Mouse (Mus musculus): ENCODE results near the gene Sult3a1.
"Not testable (repeated sequence)": the region's sequence is repeated elsewhere in the genome, so short reads cannot be mapped to it uniquely, and the experiment has no call there.

Gene Sult3a1

DNA sequence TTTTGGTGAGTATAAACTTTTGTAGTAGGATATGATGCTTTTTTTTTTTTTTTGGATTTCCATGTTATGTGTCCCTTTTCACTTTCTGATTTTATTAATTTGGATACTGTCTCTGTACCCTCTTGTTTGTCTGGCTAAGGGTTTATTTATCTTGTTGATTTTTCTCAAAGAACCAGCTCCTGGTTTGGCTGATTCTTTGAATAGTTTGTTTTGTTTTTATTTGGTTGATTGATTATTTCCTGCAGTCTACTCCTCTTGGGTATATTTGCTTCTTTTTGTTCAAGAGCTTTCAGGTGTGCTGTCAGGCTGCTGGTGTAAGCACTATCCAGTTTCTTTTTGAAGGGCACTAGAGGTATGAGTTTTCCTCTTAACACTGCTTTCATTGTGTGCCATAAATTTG lies at the start of gene Sult3a1:
TSS of gene Sult3a1 (plus strand) at position 301 of the 400 bp plus-strand sequence.
- no peak for DNase-seq

DNA sequence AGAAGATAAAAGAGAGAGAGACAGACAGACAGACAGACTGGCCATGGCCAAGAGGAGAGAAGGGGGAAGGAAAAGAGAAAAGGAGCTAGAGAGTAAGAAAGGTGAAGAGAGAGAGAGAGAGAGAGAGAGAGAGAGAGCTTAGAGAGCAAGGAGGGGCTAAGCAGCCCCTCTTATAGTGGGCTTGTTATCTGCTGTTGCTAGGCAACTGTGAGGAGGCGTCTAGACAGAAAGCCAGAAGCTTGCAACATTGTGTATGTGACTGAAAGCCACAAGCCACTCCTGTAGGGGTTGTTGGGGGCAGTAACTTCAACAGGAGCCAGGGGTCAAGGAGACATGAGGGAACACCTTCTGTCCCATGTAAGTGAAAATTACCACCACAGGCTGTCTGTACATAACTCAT lies 45.7 kb upstream of the Sult3a1 start:
- no peak for DNase-seq

DNA sequence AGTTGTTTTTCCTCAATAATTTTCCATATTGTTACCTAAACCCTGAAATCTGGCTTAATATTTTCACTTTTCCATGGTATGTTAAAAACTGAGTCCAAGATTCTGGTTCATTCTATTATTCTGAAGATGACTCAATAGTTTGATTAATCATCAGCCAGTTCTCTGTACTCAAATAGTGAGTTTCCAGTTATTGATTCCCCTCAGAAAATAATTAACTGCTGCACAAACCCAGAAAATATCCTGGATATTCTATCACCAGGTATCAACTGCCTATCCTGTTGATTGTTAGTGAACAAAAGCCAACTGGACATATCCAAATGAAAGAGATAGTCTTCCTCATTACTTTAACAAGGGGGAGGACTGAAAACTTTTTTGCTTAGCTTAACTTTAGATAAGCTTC lies 43.3 kb upstream of the Sult3a1 start:
- DNase-seq = no peak

DNA sequence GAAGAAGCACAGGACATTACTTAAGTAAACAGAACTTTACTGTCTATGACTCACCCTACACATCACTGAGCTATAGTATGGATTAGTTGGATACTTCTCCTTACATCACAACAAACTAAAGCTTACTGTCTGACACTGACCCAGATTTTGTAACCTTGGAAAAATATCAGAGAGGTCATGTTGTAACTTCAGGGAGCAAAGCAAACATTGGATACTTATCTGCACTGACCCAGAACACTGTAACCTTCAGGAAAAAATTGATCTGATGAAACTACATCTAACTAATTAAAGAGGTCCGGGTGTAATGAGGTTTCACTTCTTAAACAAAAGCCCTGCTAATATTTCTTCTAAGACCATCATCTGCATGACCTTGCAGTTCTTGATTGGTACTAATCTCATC lies 40.6 kb upstream of the Sult3a1 start:
- DNase-seq = no peak

DNA sequence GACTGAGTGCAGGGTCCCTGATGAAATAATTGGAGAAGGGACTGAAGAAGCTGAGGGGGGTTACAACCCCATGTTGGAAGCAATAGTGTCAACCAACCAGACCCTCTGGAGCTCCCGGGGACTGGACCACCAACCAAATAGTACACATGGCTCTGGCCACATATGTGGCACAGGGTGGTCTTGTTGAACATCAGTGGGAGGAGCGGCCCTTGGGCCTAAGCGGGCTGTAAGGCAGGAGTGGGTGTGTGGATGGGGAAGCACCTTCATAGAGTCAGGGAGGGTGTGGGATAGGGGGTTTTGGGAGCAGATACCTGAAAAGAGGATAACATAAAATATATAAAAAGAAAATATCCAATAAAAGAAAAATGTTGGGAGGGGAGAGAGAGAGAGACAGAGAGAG lies 36.6 kb upstream of the Sult3a1 start:
- no peak for DNase-seq

DNA sequence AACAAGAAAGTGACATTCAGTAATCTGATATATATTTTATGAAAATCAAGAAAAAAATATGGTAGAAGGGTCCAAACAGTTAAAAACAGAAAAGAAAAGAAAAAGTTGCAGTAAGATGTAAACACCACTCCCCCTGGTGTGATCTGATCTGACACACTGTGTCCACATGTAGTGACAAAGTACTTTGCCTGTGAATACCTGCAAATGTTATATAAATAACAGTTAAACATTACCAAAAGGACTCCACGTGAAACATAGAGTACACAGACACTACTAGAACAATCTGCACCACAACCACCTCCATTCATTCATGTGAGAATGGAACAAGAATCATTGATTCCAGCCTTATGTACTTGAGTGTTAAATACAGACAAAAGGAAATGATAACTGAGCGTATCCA lies 8.5 kb downstream of the Sult3a1 start:
- no peak for DNase-seq

DNA sequence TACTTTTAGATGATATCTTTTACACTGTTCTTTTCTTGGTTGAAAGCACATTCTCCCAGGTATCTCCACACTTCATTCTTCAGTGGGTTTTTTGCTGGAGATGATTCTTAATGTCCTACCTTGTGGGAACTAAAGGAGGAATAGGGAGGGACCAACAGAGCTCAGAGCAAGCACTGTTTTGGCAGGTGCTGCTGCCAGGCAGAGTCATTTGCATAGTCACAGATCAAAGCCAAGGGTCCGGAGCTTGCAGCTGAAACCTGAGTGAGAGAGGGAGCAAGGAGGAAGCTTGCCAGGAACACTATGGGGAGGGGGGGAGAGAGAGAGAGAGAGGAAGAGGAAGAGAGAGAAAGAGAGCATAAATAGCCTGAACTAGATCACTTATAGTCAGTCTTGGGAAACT lies 12.9 kb downstream of the Sult3a1 start:
- DNase-seq = no peak

DNA sequence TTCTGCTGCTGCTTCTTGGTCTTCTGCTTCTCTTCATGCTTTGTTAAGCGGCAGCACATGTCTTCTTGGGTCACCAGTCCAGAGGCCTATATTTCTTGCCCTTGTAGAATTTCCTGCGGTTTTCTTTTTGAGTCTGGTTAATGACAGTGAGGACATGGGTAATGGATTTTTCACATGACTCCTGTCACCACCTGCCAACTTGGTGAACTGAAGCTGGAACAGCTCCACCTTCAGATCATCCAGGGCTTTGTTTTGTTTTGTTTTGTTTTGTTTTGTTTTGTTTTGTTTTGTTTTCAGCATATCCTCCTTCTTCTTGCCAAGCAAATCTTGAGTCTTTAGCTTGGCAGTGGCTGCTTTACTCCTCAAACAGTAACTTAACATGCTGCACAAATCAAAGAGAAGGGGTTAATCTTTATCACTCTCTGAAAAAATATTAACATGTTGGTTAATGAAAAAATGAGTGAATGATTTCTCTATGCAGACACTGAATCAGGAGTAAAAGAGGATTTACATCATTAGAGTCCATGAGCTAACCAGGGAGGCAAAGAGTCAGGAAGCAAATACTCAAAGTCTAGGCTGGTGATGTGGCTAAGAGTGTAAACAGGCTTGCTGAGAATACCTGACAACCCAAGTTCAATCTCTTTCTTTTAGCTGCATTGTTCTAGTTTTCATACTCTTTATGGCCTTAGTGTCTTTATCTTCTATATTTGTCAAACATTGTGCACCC lies 15.3 kb downstream of the Sult3a1 start:
- DNase-seq = no peak

DNA sequence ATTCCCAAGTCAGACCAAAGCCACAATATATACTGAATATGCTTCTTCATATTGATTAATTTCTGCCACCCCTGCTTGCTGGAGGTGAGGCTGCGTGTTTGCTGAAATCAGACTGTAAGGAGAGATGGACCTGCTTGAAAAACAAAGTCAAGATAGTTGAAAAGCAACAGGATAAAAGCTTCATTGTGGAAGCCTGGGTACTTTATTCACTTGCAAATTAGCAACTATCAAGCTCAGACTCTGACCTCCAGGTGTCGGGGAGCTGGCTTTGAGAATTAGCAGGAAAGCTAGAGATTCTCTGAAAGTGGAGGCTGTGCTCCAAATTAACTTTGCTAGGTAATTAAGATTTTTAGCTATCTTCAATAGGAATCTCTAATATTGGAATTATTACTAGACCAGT lies 24.9 kb downstream of the Sult3a1 start:
- not testable (repeated sequence) for DNase-seq

DNA sequence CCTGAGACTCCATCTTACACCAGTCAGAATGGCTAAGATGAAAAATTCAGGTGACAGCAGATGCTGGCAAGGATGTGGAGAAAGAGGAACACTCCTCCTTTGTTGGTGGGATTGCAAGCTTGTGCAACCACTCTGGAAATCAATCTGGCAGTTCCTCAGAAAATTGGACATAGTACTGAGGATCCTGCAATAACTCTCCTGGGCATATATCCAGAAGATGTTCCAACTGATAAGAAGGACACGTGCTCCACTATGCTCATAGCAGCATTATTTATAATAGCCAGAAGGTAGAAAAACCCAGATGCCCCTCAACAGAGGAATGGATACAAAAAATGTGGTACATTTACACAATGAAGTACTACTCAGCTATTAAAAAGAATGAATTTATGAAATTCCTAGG lies 44.0 kb downstream of the Sult3a1 start:
- not testable (repeated sequence) for DNase-seq

DNA sequence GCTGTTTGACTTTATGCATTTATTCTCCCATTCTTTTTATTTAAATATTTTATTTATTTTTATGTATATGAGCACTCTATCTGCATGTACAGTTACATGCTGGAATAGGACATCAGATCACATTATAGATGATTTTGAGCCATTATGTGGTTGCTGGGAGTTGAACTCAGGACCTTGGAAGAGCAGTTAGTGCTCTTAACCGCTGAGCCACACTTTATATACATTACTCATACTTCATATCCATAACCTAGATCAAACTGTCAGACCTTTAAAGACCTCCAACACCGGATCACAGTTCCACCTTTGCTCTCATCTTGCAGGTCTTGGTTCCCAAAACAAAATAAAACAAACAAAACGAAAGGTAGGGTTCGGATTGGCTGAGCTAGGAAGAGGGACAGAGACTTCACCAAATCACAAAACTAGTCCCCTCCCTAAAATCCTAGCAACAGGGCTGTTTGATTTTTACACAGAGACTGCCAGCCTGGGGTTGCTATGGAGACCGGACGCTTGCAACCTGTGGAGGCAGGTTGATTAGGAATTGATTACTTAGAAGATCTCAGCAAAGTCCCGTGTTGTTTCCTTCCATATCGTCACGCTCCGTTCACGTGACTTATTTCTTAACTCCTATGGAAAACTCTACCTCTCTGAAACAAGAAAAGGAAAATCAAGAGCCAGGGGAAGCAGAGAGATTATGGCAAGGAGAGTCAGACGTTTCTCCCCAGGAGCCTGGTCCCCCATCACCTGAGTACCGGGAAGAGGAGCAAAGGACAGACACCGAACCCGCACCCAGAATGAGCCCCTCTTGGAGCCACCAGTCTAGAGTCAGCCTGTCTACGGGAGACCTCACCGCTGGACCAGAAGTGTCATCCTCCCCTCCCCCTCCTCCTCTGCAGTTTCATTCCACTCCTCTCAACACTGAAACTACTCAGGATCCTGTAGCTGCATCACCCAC lies 47.3 kb downstream of the Sult3a1 start, which contains the start of gene Rsph4a:
TSS of gene Rsph4a (plus strand) at position 582 of the 952 bp plus-strand sequence.
- no peak for DNase-seq

DNA sequence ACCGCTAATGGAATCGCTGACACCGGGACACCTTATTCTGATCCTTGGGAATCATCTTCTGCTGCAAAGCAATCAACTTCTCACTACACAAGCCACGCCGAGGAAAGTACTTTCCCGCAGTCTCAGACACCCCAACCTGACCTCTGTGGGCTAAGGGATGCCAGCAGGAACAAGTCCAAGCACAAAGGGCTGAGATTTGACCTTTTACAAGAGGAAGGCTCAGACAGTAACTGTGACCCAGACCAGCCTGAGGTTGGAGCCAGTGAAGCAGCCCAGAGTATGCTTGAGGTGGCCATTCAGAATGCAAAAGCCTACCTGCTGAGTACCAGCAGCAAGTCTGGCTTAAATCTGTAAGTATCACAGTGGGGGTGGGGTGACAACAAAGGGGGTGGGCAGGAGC lies 48.0 kb downstream of the Sult3a1 start:
- DNase-seq = no peak
